Mouse (Mus musculus) limb, embryonic 12.5 days (tissue): ENCODE results near the gene Il4i1. TPM values are rescaled to one million over a fixed set of nuclear protein-coding genes. Genes with fewer than 3 reads are reported as not detected.

Experiments used
- ATAC-seq: fragments of 200-750 bp; cut with Nextera tagmentation; 2 replicates; pipeline ENCODE4 v1.8.0; 2017; ENCODE audit warnings: low read depth, moderate TSS enrichment; ENCODE audit not compliant: insufficient number of reproducible peaks, insufficient read depth, low FRiP score, low TSS enrichment
- H3K27ac ChIP-seq: fragments of 300-500 bp; sonication (generic); 2 replicates; pipeline ENCODE4 v1.5.1; 2016; ENCODE audit warnings: mild to moderate bottlenecking, moderate library complexity
- H3K27me3 ChIP-seq: fragments of 300-500 bp; sonication (generic); 2 replicates; pipeline ENCODE4 v1.6.1; 2016; ENCODE audit warnings: mild to moderate bottlenecking, moderate library complexity
- H3K36me3 ChIP-seq: fragments of 300-500 bp; sonication (generic); 2 replicates; pipeline ENCODE4 v1.6.1; 2016; ENCODE audit warnings: mild to moderate bottlenecking, moderate library complexity
- H3K4me1 ChIP-seq: fragments of 300-500 bp; sonication (generic); replicated peaks from 2 replicates; pipeline ENCODE4 v1.6.1; 2016
- H3K4me2 ChIP-seq: fragments of 300-500 bp; sonication (generic); 2 replicates; pipeline ENCODE4 v1.6.1; 2016; ENCODE audit warnings: mild to moderate bottlenecking, moderate library complexity
- H3K4me3 ChIP-seq: fragments of 300-500 bp; sonication (generic); replicated peaks from 2 replicates; pipeline ENCODE4 v1.5.1; 2016; ENCODE audit warnings: mild to moderate bottlenecking
- H3K9ac ChIP-seq: fragments of 300-500 bp; sonication (generic); replicated peaks from 2 replicates; pipeline ENCODE4 v1.6.1; 2016; ENCODE audit warnings: mild to moderate bottlenecking, moderate library complexity
- H3K9me3 ChIP-seq: fragments of 300-500 bp; sonication (generic); 2 replicates; pipeline ENCODE4 v1.6.1; 2016; ENCODE audit warnings: mild to moderate bottlenecking, moderate library complexity
- WGBS: fragments of 180-500 bp; shearing (Covaris S2); methylation state at CpG from one replicate; pipeline ENCODE4 v1.1.7; 2016; 5-methylcytosine and 5-hydroxymethylcytosine counted together
- microRNA counts: library from miRNA; unstranded; fragments of <30 nt; microRNA quantifications from one replicate; lab custom pipeline; 2017
- microRNA-seq: library from miRNA; unstranded; fragments of <30 nt; microRNA quantifications from one replicate; pipeline ENCODE4, GENCODE M21; 2017
- polyA plus RNA-seq: library from polyadenylated mRNA; unstranded; fragments of >200 nt; fragmentation: Nextera tagmentation; extraction: Ambion mirVana; gene quantifications from 2 replicates; pipeline ENCODE4 v1.2.1, GENCODE M21; 2016

Il4i1 gene
- polyA plus RNA-seq, 1 experiment from 2014 or later: 1.5 TPM

DNA sequence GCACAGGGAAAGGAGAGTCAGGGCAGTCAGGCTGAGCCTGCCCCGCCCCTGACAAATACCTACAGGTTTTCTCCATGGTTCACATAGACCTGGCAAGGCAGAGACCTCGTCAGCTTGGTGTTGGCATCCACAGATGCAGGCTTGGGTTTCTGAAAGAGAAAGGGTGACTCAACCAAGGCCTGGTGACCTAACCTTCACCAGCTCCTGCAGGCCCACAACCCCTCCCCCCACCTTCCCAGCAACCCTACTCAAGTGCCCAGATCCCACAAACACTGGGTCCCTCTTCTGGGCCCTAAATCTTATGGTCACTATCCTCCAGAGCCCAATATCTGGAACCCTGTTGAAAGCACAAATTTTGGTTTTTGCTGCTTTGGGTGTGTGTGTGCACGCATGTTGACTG lies 66.8 kb downstream of the Il4i1 start:
- H3K36me3 ChIP-seq: peaks cover 97% of the 10 kb centered on the region

DNA sequence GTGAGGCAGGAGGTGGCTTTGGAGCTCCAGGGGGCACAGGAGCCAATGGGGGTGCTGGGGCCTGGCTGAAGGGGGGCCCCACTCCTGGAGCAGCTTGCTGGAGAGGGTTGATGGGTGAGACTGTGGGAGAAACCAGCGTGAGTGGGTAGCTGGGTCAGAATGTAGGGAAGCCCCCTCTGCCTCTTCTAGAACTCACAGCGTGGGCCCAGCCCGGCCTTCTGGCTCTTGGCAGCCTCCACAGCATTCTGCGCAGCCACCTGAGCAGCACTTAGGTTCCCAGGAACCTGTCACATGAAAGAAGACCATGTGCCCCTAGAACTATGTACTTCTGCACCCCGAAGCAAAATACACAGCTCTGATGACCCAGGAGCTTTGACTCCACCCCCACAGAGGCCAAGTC lies 68.5 kb downstream of the Il4i1 start:
- H3K9ac ChIP-seq: no peak overlapping the region
- no peaks in the 10 kb centered on the region for H3K27me3 ChIP-seq
- H3K4me1 ChIP-seq: no peaks in the 10 kb centered on the region
- 95% methylated on average over 5 of the region's 5 CpGs for WGBS
- H3K9me3 ChIP-seq: no peaks in the 10 kb centered on the region
- no peak overlapping the region for H3K27ac ChIP-seq
- ATAC-seq: no peak
- peaks cover 96% of the 10 kb centered on the region for H3K36me3 ChIP-seq
- H3K4me3 ChIP-seq: no peak overlapping the region
- H3K4me2 ChIP-seq: no peak overlapping the region

More for the DNA sequence above, 66.8 kb downstream of the Il4i1 start:
- H3K9me3 ChIP-seq: no peaks in the 10 kb centered on the region
- H3K9ac ChIP-seq: no peak overlapping the region
- H3K27ac ChIP-seq: no peak overlapping the region
- no peak overlapping the region for H3K4me3 ChIP-seq
- no peak overlapping the region for H3K4me2 ChIP-seq
- no peaks in the 10 kb centered on the region for H3K4me1 ChIP-seq
- no peak for ATAC-seq
- no peaks in the 10 kb centered on the region for H3K27me3 ChIP-seq
- WGBS: 96% methylated on average over 3 of the region's 3 CpGs

DNA sequence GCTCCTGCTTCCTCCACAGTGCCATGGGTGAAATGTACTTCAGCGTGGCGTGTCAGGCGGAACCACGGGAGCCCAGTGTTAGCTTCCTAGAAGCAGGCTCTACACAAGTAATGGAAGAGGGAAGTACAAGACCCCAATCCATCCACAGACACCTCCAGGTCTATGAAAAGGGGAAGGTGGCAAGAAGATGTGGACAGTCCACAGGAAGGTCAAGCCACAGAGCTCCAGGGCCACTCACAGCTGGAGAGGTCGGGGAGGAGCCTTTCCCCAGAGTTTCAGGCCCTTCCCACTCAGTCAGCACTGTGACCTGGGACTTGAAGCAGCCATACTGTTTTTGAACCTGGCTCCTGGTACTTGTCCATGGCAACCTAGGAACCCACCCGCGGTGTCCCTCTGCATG lies 70.8 kb downstream of the Il4i1 start:
- Histone ChIP-seq H3K27ac (no peak overlapping the region), H3K27me3 (no peaks in the 10 kb centered on the region), H3K4me2 (no peak overlapping the region), H3K36me3 (peaks cover 82% of the 10 kb centered on the region), H3K9me3 (no peaks in the 10 kb centered on the region), H3K4me3 (no peak overlapping the region), H3K9ac (no peak overlapping the region), H3K4me1 (peaks cover 15% of the 10 kb centered on the region)
- ATAC-seq: no peak
- WGBS: 91% methylated on average over 7 of the region's 7 CpGs

DNA sequence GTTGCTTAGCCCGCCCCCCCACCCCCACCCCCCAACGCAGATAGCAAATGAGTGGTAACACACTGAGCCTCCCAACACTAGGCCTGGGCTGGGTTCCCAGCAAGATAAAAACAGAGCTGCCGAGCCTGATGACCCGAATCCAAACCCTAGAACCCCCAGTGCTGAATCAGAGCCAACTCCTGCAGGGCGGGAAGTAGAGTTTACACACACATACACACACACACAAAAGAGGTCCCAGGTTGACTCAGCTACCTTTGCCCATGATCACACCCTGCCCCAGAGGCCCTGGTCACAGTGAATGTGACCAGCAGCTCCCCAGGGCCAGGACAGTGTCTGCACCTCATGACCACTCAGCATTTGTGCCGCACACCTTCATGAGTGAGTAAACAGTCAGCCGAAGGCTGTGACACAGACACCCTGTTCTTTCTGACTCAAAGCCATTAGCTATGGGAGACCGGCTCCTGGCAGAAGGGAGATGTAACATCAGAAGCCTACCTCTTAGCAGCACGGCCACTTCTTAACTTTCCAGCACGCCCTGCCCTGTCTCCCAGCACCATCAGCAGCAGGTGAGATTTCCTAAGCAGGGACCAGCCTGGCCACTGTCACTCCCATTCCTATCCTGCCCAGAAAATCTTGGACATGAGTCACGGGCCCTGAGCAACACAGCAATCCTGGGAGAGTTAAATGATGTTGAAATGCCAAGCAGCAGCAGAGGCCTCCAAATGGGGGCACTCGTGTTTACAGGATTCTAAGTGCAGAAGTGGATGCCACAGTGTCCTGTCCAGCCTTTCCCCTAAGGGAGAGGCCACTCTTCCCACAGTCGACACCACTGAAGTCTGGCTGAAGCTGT lies 72.3 kb downstream of the Il4i1 start:
- Histone ChIP-seq H3K36me3 (peaks cover 67% of the 10 kb centered on the region), H3K27ac (no peak overlapping the region), H3K9ac (no peak overlapping the region), H3K4me1 (peaks cover 20% of the 10 kb centered on the region), H3K27me3 (no peaks in the 10 kb centered on the region), H3K4me2 (no peak overlapping the region), H3K9me3 (no peaks in the 10 kb centered on the region), H3K4me3 (no peak overlapping the region)
- ATAC-seq: no peak
- WGBS: 89% methylated on average over 13 of the region's 13 CpGs

GRCm38 (mm10) chr7:44890180-44890579 lies 74.0 kb downstream of the Il4i1 start:
- no peak for ATAC-seq
- no peak overlapping the region for H3K9ac ChIP-seq

More at GRCm38 (mm10) chr7:44890180-44890579, 74.0 kb downstream of the Il4i1 start:
- Histone ChIP-seq H3K27me3 (no peaks in the 10 kb centered on the region), H3K4me3 (no peak overlapping the region), H3K4me1 (peaks cover 24% of the 10 kb centered on the region), H3K4me2 (no peak overlapping the region), H3K27ac (no peak overlapping the region), H3K9me3 (no peaks in the 10 kb centered on the region), H3K36me3 (peaks cover 53% of the 10 kb centered on the region)
- 83% methylated on average over 7 of the region's 7 CpGs for WGBS

MicroRNAs within 50 kb of the gene (microRNA counts, 519-probe panel; counts per million panel counts)
- microRNA mmu-miR-707 (lab: Ali Mortazavi, UCI): not detected

Small RNA genes lying within 50 kb of the gene (microRNA-seq; reads per million reads assigned to microRNA genes)
- gene Mir707: not detected

Other genes starting within 250 kb of the Il4i1 start
- 0.83 and 1.4 TPM in 2 replicates for gene Napsa, start 244.0 kb upstream of the Il4i1 start, polyA plus RNA-seq
- 0.37 and 0.49 TPM in 2 replicates for gene Kcnc3, start 225.7 kb upstream of the Il4i1 start, polyA plus RNA-seq
- 3.2 and 4.2 TPM in 2 replicates for gene Myh14, start 145.5 kb upstream of the Il4i1 start, polyA plus RNA-seq
- not detected in 2 replicates for gene Izumo2, start 107.6 kb upstream of the Il4i1 start, polyA plus RNA-seq
- gene Vrk3, start 68.0 kb upstream of the Il4i1 start, polyA plus RNA-seq: 36.2 and 36.8 TPM in 2 replicates
- 2.6 and 3.3 TPM in 2 replicates for gene Zfp473, start 65.3 kb upstream of the Il4i1 start, polyA plus RNA-seq
- gene Nup62, start 299 bp upstream of the Il4i1 start, polyA plus RNA-seq: 105 and 114 TPM in 2 replicates
- 3.7 and 4.1 TPM in 2 replicates for gene Atf5, start 271 bp downstream of the Il4i1 start, polyA plus RNA-seq
- gene Akt1s1, start 32.6 kb downstream of the Il4i1 start, polyA plus RNA-seq: 106 and 110 TPM in 2 replicates
- 84.7 and 96.2 TPM in 2 replicates for gene Tbc1d17, start 32.7 kb downstream of the Il4i1 start, polyA plus RNA-seq
- gene Pnkp, start 40.8 kb downstream of the Il4i1 start, polyA plus RNA-seq: 35.5 and 37.3 TPM in 2 replicates
- 615 and 666 TPM in 2 replicates for gene Ptov1, start 53.4 kb downstream of the Il4i1 start, polyA plus RNA-seq
- 116 and 127 TPM in 2 replicates for gene Med25, start 76.3 kb downstream of the Il4i1 start, polyA plus RNA-seq
- gene Fuz, start 79.7 kb downstream of the Il4i1 start, polyA plus RNA-seq: 21.6 and 24.8 TPM in 2 replicates
- 74.2 and 77.6 TPM in 2 replicates for gene Ap2a1, start 113.1 kb downstream of the Il4i1 start, polyA plus RNA-seq
- gene Tsks, start 126.8 kb downstream of the Il4i1 start, polyA plus RNA-seq: 0.11 TPM in 1 of 2 replicates, not detected in the other
- gene Cpt1c, start 158.5 kb downstream of the Il4i1 start, polyA plus RNA-seq: 27.8 and 29.9 TPM in 2 replicates
- gene Prmt1, start 170.2 kb downstream of the Il4i1 start, polyA plus RNA-seq: 704 and 706 TPM in 2 replicates
- 90.9 and 97.2 TPM in 2 replicates for gene Irf3, start 181.3 kb downstream of the Il4i1 start, polyA plus RNA-seq
- gene Bcl2l12, start 182.3 kb downstream of the Il4i1 start, polyA plus RNA-seq: 87.3 and 96.8 TPM in 2 replicates
- 42.1 and 46.9 TPM in 2 replicates for gene Scaf1, start 200.0 kb downstream of the Il4i1 start, polyA plus RNA-seq
- 20.8 and 21.4 TPM in 2 replicates for gene Rras, start 201.6 kb downstream of the Il4i1 start, polyA plus RNA-seq
- 15.0 and 16.2 TPM in 2 replicates for gene Prr12, start 236.5 kb downstream of the Il4i1 start, polyA plus RNA-seq
- gene Nosip, start 246.0 kb downstream of the Il4i1 start, polyA plus RNA-seq: 60.6 and 69.7 TPM in 2 replicates
- gene Prrg2, start 246.3 kb downstream of the Il4i1 start, polyA plus RNA-seq: 21.2 and 21.7 TPM in 2 replicates